Mouse (Mus musculus) bone marrow macrophage, adult 2 months (primary cell): Measurements from ENCODE around the gene Sipa1.

Experiments used
- CTCF ChIP-seq: IDR thresholded peaks from 2 replicates; pipeline ENCODE4 v1.5.1; 2012; ENCODE audit warnings: low read depth, mild to moderate bottlenecking, low read length, moderate library complexity
- POLR2A ChIP-seq: IDR thresholded peaks from 2 replicates; pipeline ENCODE4 v1.6.1; 2012; ENCODE audit warnings: mild to moderate bottlenecking, low read depth, low read length, borderline replicate concordance

DNA sequence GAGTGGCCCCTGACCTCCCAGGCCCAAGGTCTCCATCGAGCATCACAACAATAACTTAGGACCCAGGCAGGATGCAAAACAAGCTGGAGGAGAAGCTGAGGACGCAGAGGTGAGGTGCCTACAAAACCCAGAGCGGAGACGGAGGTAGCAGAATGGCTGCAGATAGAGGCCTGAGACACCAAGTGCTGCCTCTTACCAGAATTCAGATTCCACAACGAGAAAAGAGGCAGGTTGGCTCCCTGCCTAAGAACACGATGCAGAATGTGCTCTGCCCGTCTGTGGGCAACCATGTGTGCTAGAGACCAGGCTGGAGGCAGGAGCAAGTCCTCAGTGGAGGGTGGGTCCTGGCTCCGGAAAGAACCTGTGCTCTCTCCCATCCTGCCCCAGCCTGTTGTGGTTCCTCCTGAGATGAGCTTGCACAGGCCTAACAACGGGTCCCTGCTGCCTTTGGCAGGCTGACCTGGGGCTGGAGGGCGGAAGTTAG, 29.4 kb upstream of the Sipa1 start:
- TF ChIP-seq CTCF (no peak), POLR2A (no peak)
